Mouse (Mus musculus) embryo, embryonic 10.5 days (tissue): Measurements from ENCODE around the gene Il1f5.

Source experiments
- DNase-seq: peaks from one replicate; pipeline ENCODE4 v3.0.0-alpha.2; 2015; ENCODE audit warnings: low spot score

The Il1f5 gene

DNA sequence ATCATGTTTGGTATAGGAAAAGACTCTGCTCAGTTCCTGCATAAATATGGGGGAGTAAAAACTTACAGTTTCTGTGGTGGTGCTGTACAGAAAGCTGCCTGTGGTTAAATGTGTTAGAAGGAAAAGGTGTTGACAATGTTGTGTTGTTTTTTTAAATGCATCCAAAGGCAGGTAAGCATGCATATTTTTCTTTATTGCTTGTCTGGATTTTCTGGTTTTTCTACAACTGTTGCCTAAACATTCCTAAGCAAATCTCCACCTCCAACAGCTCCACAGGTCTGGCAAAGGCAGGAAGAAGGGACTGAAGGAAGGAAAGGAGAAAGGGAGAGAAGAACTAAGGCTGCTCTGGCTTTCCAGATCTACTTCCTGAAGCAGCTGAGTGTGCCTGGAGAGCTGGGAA, at the start of gene Il1f5:
Gene Il1f5, plus strand, starts transcription at position 301 of the 400 bp plus-strand sequence.
- DNase-seq = no peak

GRCm38 (mm10) chr2:24227191-24227590, 49.6 kb upstream of the Il1f5 start:
- no peak for DNase-seq

GRCm38 (mm10) chr2:24267503-24267902, 9.3 kb upstream of the Il1f5 start:
- no peak for DNase-seq

GRCm38 (mm10) chr2:24273619-24274018, 3.1 kb upstream of the Il1f5 start:
- DNase-seq = no peak

DNA sequence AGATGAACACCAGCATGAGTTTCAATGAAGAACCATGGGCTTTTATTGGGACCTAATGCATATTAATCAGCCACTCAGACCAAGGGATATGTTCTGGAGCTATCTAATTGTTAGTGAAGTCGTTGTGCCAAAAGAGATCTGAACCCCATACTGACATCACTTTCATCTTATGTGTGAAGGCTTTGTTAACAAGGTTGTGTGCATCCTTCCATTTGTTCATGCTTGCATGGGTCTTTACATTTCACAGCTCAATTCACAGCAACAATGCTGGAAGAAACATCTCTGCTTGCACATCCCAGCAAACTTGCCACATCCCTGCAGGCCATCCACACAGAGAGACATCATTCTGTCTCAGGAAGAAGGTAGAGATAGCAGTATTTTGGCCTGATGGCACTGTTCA, 1.6 kb upstream of the Il1f5 start:
- DNase-seq = no peak

DNA sequence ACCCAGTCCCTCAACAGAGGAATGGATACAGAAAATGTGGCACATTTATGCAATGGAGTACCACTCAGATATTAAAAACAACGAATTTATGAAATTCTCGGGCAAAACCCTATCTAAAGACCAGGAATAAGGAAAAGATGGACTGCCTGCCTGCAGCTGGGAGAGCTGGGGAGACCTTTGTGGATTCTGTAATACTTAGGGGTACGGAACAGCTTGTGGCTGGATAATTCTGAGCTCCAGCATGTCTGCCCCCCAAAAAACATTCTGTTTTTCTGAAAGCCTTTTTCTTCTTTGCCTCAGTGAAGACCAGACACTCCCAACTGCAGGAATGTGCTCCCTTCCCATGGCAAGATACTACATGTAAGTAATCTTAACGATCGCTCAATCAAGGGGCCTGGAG, 14.1 kb downstream of the Il1f5 start, which contains the start of gene Il1f10:
Gene Il1f10, plus strand, starts transcription at position 301 of the 400 bp plus-strand sequence.
- DNase-seq = no peak

- DNase-seq = no peak
These were observed 17.9 kb downstream of the Il1f5 start for GRCm38 (mm10) chr2:24294616-24295015.

DNA sequence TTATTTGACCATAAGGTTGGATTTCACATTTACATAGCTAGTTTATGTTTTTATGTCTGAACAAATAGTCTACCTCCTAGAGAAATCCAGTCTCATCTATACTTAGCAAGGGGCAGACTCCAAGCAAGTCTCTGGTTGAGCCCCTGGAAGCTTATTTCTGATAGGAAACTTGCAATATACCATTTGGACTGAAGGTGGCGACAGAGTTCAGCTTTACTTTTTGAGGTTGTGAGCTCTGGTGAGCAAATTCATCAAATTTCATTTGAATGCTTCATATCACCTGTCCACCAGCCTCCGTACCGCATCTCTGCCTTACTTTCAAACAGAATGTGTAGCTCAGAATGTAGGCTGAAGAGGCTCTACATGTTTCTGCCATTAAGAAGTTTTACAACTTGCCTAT, 20.1 kb downstream of the Il1f5 start:
- DNase-seq = peak; percentile 89

GRCm38 (mm10) chr2:24311302-24312001, 34.7 kb downstream of the Il1f5 start:
- peak; percentile 1 for DNase-seq

DNA sequence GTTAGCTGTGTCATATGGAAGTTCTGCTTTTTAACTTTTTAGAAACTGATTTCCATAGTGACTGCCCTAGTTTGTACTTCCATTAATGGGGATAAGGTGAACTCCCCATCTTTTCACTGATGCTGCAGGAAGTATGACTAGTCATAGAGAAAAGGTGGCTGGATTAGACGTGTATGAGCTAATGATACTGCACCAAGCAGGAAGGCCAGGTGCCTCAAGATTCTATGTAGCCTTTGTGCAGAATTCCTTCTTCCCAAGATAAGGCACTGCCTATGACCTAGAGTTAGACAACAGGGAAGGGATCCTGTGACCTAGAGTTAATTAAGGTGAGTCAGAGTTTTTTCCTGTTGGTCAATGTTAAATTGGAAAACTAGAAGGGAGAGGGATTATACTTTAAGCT, 40.2 kb downstream of the Il1f5 start:
- no peak for DNase-seq

DNA sequence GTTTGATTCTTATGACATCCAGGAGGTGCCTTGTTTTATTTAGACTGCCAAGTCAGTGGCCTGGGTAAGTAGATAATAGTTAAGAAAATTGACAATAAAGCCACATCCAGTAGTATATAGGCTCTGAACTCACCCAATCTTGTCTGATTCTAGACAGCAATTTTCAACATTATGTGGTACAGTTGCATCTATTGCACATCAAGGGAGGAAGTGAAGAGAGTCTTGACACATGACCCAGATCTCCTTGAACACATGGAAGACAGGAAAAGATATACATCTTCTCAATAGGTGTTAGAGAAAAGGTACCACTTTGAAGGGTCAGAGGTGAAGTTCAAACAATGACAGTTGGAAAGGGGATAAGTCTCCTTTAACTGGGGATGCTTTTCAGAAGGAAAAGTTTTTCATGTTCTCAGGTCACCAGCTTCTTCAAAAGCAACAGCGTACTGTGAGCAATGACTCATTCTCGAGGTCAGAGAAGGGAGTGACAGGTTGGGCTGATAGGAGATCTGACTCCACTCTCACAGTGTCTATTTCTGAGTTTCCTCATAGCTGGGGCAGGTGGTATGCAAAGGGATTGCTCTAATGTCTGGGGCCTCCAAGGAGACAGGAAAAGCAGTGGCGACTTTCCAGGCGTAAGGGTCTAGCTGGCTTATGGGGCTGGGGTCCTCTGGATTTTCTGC, 41.3 kb downstream of the Il1f5 start:
- no peak for DNase-seq
